Mouse (Mus musculus) thymus, adult 18-20 months (tissue): ENCODE measurements around the gene Gm10031.

Source experiments
- DNase-seq, 2 experiments: peaks; one replicate each; pipeline ENCODE4 v3.0.0; 2022; ENCODE audit warnings: mixed read lengths in 2 of 2

Gm10031 gene

GRCm38 (mm10) chr1:156543999-156544398 lies 20.2 kb downstream of the Gm10031 start:
- DNase-seq: no peak

- DNase-seq: peak; percentile 80 to 81
Measured at GRCm38 (mm10) chr1:156558024-156558930, 34.5 kb downstream of the Gm10031 start, which contains the start of gene Abl2. TSS of gene Abl2 (plus strand) at chr1:156558786.

- DNase-seq: peak; percentile 41 to 55
Measured at GRCm38 (mm10) chr1:156558950-156559640, 35.3 kb downstream of the Gm10031 start.

- DNase-seq: no peak
Measured at GRCm38 (mm10) chr1:156559641-156560020, 35.8 kb downstream of the Gm10031 start.

- no peak for DNase-seq
Measured at GRCm38 (mm10) chr1:156560500-156560899, 36.7 kb downstream of the Gm10031 start.

GRCm38 (mm10) chr1:156565328-156565727 lies 41.5 kb downstream of the Gm10031 start:
- DNase-seq: no peak

GRCm38 (mm10) chr1:156566132-156566531 lies 42.3 kb downstream of the Gm10031 start:
- no peak for DNase-seq

- DNase-seq: no peak
Measured at GRCm38 (mm10) chr1:156569615-156570014, 45.8 kb downstream of the Gm10031 start.

- no peak for DNase-seq
Measured at GRCm38 (mm10) chr1:156572952-156573351, 49.1 kb downstream of the Gm10031 start.
